Mouse (Mus musculus) embryonic facial prominence, embryonic 13.5 days (tissue): ENCODE data around the gene Hoxb6. TPM values are rescaled to one million over a fixed set of nuclear protein-coding genes. Genes with fewer than 3 reads are reported as not detected.

Experiments used
- ATAC-seq: fragments of 200-750 bp; cut with Nextera tagmentation; 2 replicates; pipeline ENCODE4 v1.8.0; 2017; ENCODE audit warnings: low read depth; ENCODE audit not compliant: insufficient number of reproducible peaks, insufficient read depth, low FRiP score, low TSS enrichment
- H3K27ac ChIP-seq: fragments of 300-500 bp; sonication (generic); 2 replicates; pipeline ENCODE4 v1.5.1; 2015; ENCODE audit warnings: moderate library complexity, mild to moderate bottlenecking, inconsistent platforms
- H3K27me3 ChIP-seq: fragments of 300-500 bp; sonication (generic); 2 replicates; pipeline ENCODE4 v1.6.1; 2015; ENCODE audit warnings: mild to moderate bottlenecking, inconsistent platforms
- H3K36me3 ChIP-seq: fragments of 300-500 bp; sonication (generic); 2 replicates; pipeline ENCODE4 v1.6.1; 2015; ENCODE audit warnings: mild to moderate bottlenecking, inconsistent platforms
- H3K4me1 ChIP-seq: fragments of 300-500 bp; sonication (generic); 2 replicates; pipeline ENCODE4 v1.6.1; 2015; ENCODE audit warnings: inconsistent platforms
- H3K4me2 ChIP-seq: fragments of 300-500 bp; sonication (generic); 2 replicates; pipeline ENCODE4 v1.6.1; 2015; ENCODE audit warnings: moderate library complexity, mild to moderate bottlenecking, inconsistent platforms
- H3K4me3 ChIP-seq: fragments of 300-500 bp; sonication (generic); 2 replicates; pipeline ENCODE4 v1.5.1; 2015; ENCODE audit warnings: mild to moderate bottlenecking, inconsistent platforms
- H3K9ac ChIP-seq: fragments of 300-500 bp; sonication (generic); 2 replicates; pipeline ENCODE4 v1.6.1; 2015; ENCODE audit warnings: mild to moderate bottlenecking, inconsistent platforms
- H3K9me3 ChIP-seq: fragments of 300-500 bp; sonication (generic); 2 replicates; pipeline ENCODE4 v1.6.1; 2016; ENCODE audit warnings: inconsistent platforms
- WGBS: fragments of 180-500 bp; shearing (Covaris S2); methylation state at CpG from one replicate; pipeline ENCODE4 v1.1.7; 2015; ENCODE audit warnings: mixed read lengths; 5-methylcytosine and 5-hydroxymethylcytosine counted together
- polyA plus RNA-seq: library from polyadenylated mRNA; unstranded; fragments of >200 nt; fragmentation: Nextera tagmentation; extraction: Ambion mirVana; gene quantifications from 2 replicates; pipeline ENCODE4 v1.2.1, GENCODE M21; 2015

Hoxb6 gene
- polyA plus RNA-seq, 1 experiment from 2014 or later: 4.0 TPM

GRCm38 (mm10) chr11:96272024-96272921 lies 20.0 kb upstream of the Hoxb6 start:
- no peak for ATAC-seq
- no peak overlapping the region for H3K27ac ChIP-seq
- H3K9me3 ChIP-seq: no peaks in the 10 kb centered on the region
- H3K36me3 ChIP-seq: no peaks in the 10 kb centered on the region
- under 1% methylated on average over 58 of the region's 58 CpGs for WGBS
- H3K27me3 ChIP-seq: peaks cover 99% of the 10 kb centered on the region
- H3K4me3 ChIP-seq: no peak overlapping the region; the same call in 1 of the 2 replicates
- H3K4me1 ChIP-seq: peaks cover 10% of the 10 kb centered on the region; the same call in 1 of the 2 replicates
- H3K4me2 ChIP-seq: peak overlapping the region; percentile 18; the same call in 1 of the 2 replicates
- no peak overlapping the region for H3K9ac ChIP-seq

- Histone ChIP-seq H3K9ac (no peak overlapping the region), H3K36me3 (no peaks in the 10 kb centered on the region), H3K27me3 (peaks cover 100% of the 10 kb centered on the region), H3K4me2 (no peak overlapping the region), H3K4me1 (peaks cover 10% of the 10 kb centered on the region; the same call in 1 of the 2 replicates), H3K9me3 (no peaks in the 10 kb centered on the region), H3K27ac (no peak overlapping the region), H3K4me3 (no peak overlapping the region)
- 1% methylated on average over 10 of the region's 10 CpGs for WGBS
- no peak for ATAC-seq
These were observed 17.8 kb upstream of the Hoxb6 start for GRCm38 (mm10) chr11:96274428-96274827.

- no peak overlapping the region for H3K27ac ChIP-seq
- H3K9ac ChIP-seq: no peak overlapping the region
- no peak overlapping the region for H3K4me3 ChIP-seq
- no peaks in the 10 kb centered on the region for H3K9me3 ChIP-seq
- H3K4me2 ChIP-seq: no peak overlapping the region
- peaks cover 10% of the 10 kb centered on the region; the same call in 1 of the 2 replicates for H3K4me1 ChIP-seq
- no peaks in the 10 kb centered on the region for H3K36me3 ChIP-seq
- peaks cover 100% of the 10 kb centered on the region for H3K27me3 ChIP-seq
- WGBS: 9% methylated on average over 4 of the region's 4 CpGs
- no peak for ATAC-seq
These were observed 16.4 kb upstream of the Hoxb6 start for GRCm38 (mm10) chr11:96275896-96276295.

GRCm38 (mm10) chr11:96277151-96278044 lies 14.9 kb upstream of the Hoxb6 start:
- no peak overlapping the region for H3K4me3 ChIP-seq
- H3K4me2 ChIP-seq: no peak overlapping the region
- no peak overlapping the region for H3K27ac ChIP-seq
- H3K36me3 ChIP-seq: no peaks in the 10 kb centered on the region
- ATAC-seq: no peak
- H3K9me3 ChIP-seq: no peaks in the 10 kb centered on the region
- 1% methylated on average over 35 of the region's 35 CpGs for WGBS
- H3K27me3 ChIP-seq: peaks cover 100% of the 10 kb centered on the region
- H3K9ac ChIP-seq: no peak overlapping the region
- H3K4me1 ChIP-seq: peaks cover 2% of the 10 kb centered on the region; the same call in 1 of the 2 replicates

GRCm38 (mm10) chr11:96278324-96278723 lies 14.0 kb upstream of the Hoxb6 start:
- no peak overlapping the region for H3K4me2 ChIP-seq
- no peaks in the 10 kb centered on the region for H3K9me3 ChIP-seq
- H3K9ac ChIP-seq: no peak overlapping the region
- H3K4me1 ChIP-seq: 0 out of 2 replicates have a peak, but pooled peaks cover 3% of the 10 kb centered on the region
- 11% methylated on average over 14 of the region's 14 CpGs for WGBS
- H3K27ac ChIP-seq: no peak overlapping the region
- no peak for ATAC-seq
- H3K4me3 ChIP-seq: no peak overlapping the region
- peaks cover 100% of the 10 kb centered on the region for H3K27me3 ChIP-seq
- no peaks in the 10 kb centered on the region for H3K36me3 ChIP-seq

- Histone ChIP-seq H3K4me2 (no peak overlapping the region), H3K9ac (no peak overlapping the region), H3K36me3 (no peaks in the 10 kb centered on the region), H3K27ac (no peak overlapping the region), H3K4me1 (0 out of 2 replicates have a peak, but pooled peaks cover 3% of the 10 kb centered on the region), H3K4me3 (no peak overlapping the region), H3K9me3 (no peaks in the 10 kb centered on the region), H3K27me3 (peaks cover 100% of the 10 kb centered on the region)
- ATAC-seq: no peak
- under 1% methylated on average over 9 of the region's 9 CpGs for WGBS
These were observed 13.5 kb upstream of the Hoxb6 start for GRCm38 (mm10) chr11:96278773-96279172.

- ATAC-seq: no peak
- H3K27ac ChIP-seq: no peak overlapping the region
- H3K27me3 ChIP-seq: peaks cover 100% of the 10 kb centered on the region
- H3K4me2 ChIP-seq: no peak overlapping the region
- H3K4me3 ChIP-seq: no peak overlapping the region
- no peaks in the 10 kb centered on the region for H3K9me3 ChIP-seq
- no peak overlapping the region for H3K9ac ChIP-seq
- WGBS: 1% methylated on average over 31 of the region's 31 CpGs
- H3K36me3 ChIP-seq: no peaks in the 10 kb centered on the region
- H3K4me1 ChIP-seq: 0 out of 2 replicates have a peak, but pooled peaks cover 10% of the 10 kb centered on the region
These were observed 12.6 kb upstream of the Hoxb6 start for GRCm38 (mm10) chr11:96279421-96280233.

GRCm38 (mm10) chr11:96280399-96281378 lies 11.6 kb upstream of the Hoxb6 start:
- H3K4me1 ChIP-seq: 0 out of 2 replicates have a peak, but pooled peaks cover 10% of the 10 kb centered on the region
- no peak overlapping the region for H3K27ac ChIP-seq
- H3K4me2 ChIP-seq: no peak overlapping the region
- H3K36me3 ChIP-seq: no peaks in the 10 kb centered on the region
- ATAC-seq: no peak
- no peak overlapping the region for H3K4me3 ChIP-seq
- peaks cover 100% of the 10 kb centered on the region for H3K27me3 ChIP-seq
- H3K9me3 ChIP-seq: no peaks in the 10 kb centered on the region
- 7% methylated on average over 8 of the region's 8 CpGs for WGBS
- no peak overlapping the region for H3K9ac ChIP-seq

- ATAC-seq: no peak
- WGBS: 4% methylated on average over 18 of the region's 18 CpGs
- H3K4me3 ChIP-seq: no peak overlapping the region
- no peak overlapping the region for H3K4me2 ChIP-seq
- H3K36me3 ChIP-seq: no peaks in the 10 kb centered on the region
- peaks cover 100% of the 10 kb centered on the region for H3K27me3 ChIP-seq
- H3K4me1 ChIP-seq: 0 out of 2 replicates have a peak, but pooled peaks cover 10% of the 10 kb centered on the region
- H3K27ac ChIP-seq: no peak overlapping the region
- H3K9ac ChIP-seq: no peak overlapping the region
- no peaks in the 10 kb centered on the region for H3K9me3 ChIP-seq
These were observed 10.9 kb upstream of the Hoxb6 start for GRCm38 (mm10) chr11:96281396-96281795.
